Mouse (Mus musculus) stomach, embryonic 15.5 days (tissue): ENCODE data around the gene Tmem220. TPM values are rescaled to one million over a fixed set of nuclear protein-coding genes. Genes with fewer than 3 reads are reported as not detected.

ENCODE experiments used
- ATAC-seq: fragments of 200-750 bp; cut with Nextera tagmentation; 2 replicates; pipeline ENCODE4 v1.8.0; 2017; ENCODE audit warnings: low read depth, moderate number of reproducible peaks, moderate TSS enrichment; ENCODE audit not compliant: insufficient read depth, low FRiP score
- H3K27ac ChIP-seq: fragments of 300-500 bp; sonication (generic); 2 replicates; pipeline ENCODE4 v1.5.1; 2015; ENCODE audit warnings: mild to moderate bottlenecking, inconsistent platforms
- H3K27me3 ChIP-seq: fragments of 300-500 bp; sonication (generic); replicated peaks from 2 replicates; pipeline ENCODE4 v1.6.1; 2015; ENCODE audit warnings: inconsistent platforms
- H3K36me3 ChIP-seq: fragments of 300-500 bp; sonication (generic); 2 replicates; pipeline ENCODE4 v1.6.1; 2015; ENCODE audit warnings: inconsistent platforms
- H3K4me1 ChIP-seq: fragments of 300-500 bp; sonication (generic); 2 replicates; pipeline ENCODE4 v1.6.1; 2015; ENCODE audit warnings: inconsistent platforms
- H3K4me2 ChIP-seq: fragments of 300-500 bp; sonication (generic); 2 replicates; pipeline ENCODE4 v1.6.1; 2015; ENCODE audit warnings: mild to moderate bottlenecking, inconsistent platforms
- H3K4me3 ChIP-seq: fragments of 300-500 bp; sonication (generic); replicated peaks from 2 replicates; pipeline ENCODE4 v1.5.1; 2015; ENCODE audit warnings: inconsistent platforms
- H3K9ac ChIP-seq: fragments of 300-500 bp; sonication (generic); 2 replicates; pipeline ENCODE4 v1.6.1; 2015; ENCODE audit warnings: inconsistent platforms
- H3K9me3 ChIP-seq: fragments of 300-500 bp; sonication (generic); 2 replicates; pipeline ENCODE4 v1.6.1; 2016; ENCODE audit warnings: inconsistent platforms
- WGBS: fragments of 180-500 bp; shearing (Covaris S2); methylation state at CpG from one replicate; pipeline ENCODE4 v1.1.7; 2015; 5-methylcytosine and 5-hydroxymethylcytosine counted together
- polyA plus RNA-seq: library from polyadenylated mRNA; unstranded; fragments of >200 nt; fragmentation: Nextera tagmentation; extraction: Ambion mirVana; gene quantifications from 2 replicates; pipeline ENCODE4 v1.2.1, GENCODE M21; 2015

Gene Tmem220
- polyA plus RNA-seq, 1 experiment from 2014 or later = 2.5 TPM

DNA sequence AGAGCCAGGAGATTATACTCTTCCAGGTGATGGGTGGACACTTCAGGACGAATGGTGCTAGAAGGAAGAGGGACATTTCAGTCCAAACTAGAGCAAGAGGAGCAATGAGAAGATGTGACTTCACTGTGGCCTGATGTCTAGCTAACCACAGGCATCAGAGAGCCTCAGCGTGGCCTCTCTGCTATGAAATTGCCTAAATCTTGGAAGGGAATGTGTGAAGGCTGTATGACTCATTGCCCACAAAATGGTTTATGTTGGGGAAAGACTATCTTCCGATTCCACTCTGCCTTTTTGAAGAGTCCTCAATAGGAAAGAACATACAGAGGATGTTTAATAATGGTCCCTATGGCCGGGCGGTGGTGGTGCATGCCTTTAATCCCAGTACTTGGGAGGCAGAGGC is 51.8 kb downstream of the Tmem220 start:
- WGBS = 83% methylated on average over 5 of the region's 5 CpGs
- Histone ChIP-seq H3K27ac (no peak overlapping the region), H3K9me3 (no peaks in the 10 kb centered on the region), H3K27me3 (no peaks in the 10 kb centered on the region), H3K4me1 (no peaks in the 10 kb centered on the region), H3K4me3 (no peak overlapping the region), H3K9ac (no peak overlapping the region), H3K4me2 (no peak overlapping the region), H3K36me3 (no peaks in the 10 kb centered on the region)
- ATAC-seq = no peak

DNA sequence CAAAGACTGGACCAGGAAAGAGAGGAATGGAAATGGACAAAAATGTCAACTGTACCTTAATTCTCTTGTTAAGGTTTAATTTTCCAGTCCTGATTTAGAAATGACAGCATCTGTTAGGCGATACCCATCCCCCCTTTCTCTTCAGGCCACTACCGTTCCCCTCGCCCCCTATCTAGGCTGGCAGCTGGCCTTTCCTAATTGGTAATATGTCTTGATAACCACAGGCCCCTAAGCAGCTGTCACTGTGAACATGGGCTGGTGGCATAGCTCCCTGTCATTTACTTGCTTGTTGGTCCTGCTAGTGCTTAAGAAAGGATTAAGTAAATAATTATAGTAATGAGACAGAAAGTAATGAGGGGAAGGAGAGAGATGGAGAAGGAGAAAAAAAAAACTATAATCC is 52.5 kb downstream of the Tmem220 start:
- Histone ChIP-seq H3K9ac (no peak overlapping the region), H3K4me1 (no peaks in the 10 kb centered on the region), H3K4me2 (no peak overlapping the region), H3K9me3 (no peaks in the 10 kb centered on the region), H3K27me3 (no peaks in the 10 kb centered on the region), H3K36me3 (no peaks in the 10 kb centered on the region), H3K27ac (no peak overlapping the region), H3K4me3 (no peak overlapping the region)
- no peak for ATAC-seq
- WGBS = 48% methylated on average over 3 of the region's 3 CpGs

DNA sequence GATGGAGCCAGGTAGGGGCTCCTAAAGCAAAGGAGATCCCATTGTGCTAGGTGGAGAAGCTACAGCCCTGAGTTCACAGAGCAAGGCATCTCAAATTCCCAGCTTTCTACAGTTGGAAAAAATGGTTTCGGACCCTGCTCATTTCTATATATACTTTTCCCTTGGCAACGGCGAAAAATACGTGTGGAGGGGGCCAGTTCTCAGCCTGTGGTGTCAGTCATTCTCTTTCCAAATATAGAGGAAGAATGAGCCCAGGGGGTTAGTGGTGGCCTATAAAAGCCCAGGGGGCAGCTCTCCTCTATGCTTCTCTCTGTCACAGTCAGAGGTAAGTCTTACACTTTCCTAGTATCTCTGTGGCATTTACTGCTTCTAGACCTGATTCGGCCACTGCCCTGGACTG is 53.0 kb downstream of the Tmem220 start, which contains the start of gene Myh3:
Gene Myh3 (plus strand): TSS at position 301 of the 400 bp plus-strand sequence.
- ATAC-seq = no peak
- Histone ChIP-seq H3K36me3 (no peaks in the 10 kb centered on the region), H3K9ac (no peak within 1 kb of the TSS), H3K27me3 (peaks cover 3% of the 10 kb centered on the region; the same call in 1 of the 2 replicates), H3K4me1 (no peaks in the 10 kb centered on the region), H3K9me3 (no peaks in the 10 kb centered on the region), H3K4me3 (no peak within 1 kb of the TSS), H3K27ac (no peak within 1 kb of the TSS), H3K4me2 (no peak within 1 kb of the TSS)
- 85% methylated on average over 5 of the region's 5 CpGs for WGBS

DNA sequence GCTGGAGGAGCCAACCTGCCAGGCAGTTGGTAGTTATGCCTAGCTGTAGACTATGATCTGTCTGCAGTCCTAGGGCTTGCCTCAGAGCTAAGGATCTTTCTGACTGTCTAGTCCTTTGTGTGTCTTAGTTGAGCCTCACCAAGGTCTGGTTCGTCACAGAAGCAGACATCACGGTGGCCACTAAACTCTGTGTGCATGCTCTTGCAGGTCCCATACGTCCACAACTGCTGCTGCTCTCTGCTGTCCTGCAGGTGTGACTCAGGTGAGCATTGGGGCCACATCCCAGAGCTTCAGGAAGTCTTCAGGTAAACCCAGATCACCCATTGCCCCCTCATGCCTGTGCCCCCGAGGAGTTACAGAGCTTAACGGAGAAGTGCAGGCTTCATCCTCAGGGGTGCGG is 53.9 kb downstream of the Tmem220 start:
- Histone ChIP-seq H3K4me1 (no peaks in the 10 kb centered on the region), H3K27me3 (peaks cover 9% of the 10 kb centered on the region), H3K9me3 (no peaks in the 10 kb centered on the region), H3K27ac (no peak overlapping the region), H3K4me2 (no peak overlapping the region), H3K9ac (no peak overlapping the region), H3K36me3 (no peaks in the 10 kb centered on the region), H3K4me3 (no peak overlapping the region)
- ATAC-seq = no peak
- 87% methylated on average over 6 of the region's 6 CpGs for WGBS

DNA sequence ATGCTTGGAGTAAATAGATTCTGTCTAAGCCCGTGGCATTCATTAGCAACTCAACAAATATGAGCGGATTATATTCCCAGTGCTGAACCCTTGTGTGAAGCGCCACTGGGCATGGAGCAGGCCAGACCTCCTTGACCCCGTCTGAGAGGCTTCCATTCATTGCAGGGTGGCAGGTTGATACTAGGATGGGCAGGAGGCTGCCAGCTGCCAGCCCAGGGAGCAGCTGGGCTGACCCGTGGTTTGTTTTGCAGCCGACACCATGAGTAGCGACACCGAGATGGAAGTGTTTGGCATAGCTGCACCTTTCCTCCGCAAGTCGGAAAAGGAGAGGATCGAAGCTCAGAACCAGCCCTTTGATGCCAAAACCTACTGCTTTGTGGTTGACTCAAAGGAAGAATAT is 54.8 kb downstream of the Tmem220 start:
- H3K27ac ChIP-seq = no peak overlapping the region
- H3K4me3 ChIP-seq = no peak overlapping the region
- no peak overlapping the region for H3K9ac ChIP-seq
- no peak overlapping the region for H3K4me2 ChIP-seq
- H3K4me1 ChIP-seq = no peaks in the 10 kb centered on the region
- H3K9me3 ChIP-seq = no peaks in the 10 kb centered on the region
- 66% methylated on average over 11 of the region's 11 CpGs for WGBS
- H3K27me3 ChIP-seq = peaks cover 17% of the 10 kb centered on the region
- ATAC-seq = no peak
- no peaks in the 10 kb centered on the region for H3K36me3 ChIP-seq

DNA sequence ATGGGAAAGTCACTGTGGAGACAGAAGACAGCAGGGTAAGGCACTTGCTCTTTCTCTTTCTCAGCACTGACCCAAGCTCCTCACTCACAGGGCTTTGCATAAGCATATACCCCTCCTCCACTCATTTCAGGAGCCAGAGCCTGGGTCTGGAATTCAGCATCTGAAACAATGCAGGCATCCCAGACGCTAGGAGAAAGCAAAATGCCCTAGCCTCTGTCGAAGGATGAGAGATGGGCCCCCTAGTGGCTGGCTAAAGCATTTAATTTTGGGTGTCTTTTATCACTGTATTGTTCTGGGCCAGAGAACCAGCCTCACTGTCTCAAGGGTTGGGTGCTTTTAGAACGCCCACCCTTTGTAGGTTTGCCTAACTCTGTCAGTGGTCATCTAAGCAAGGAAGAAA is 55.2 kb downstream of the Tmem220 start:
- no peak overlapping the region for H3K9ac ChIP-seq
- ATAC-seq = no peak
- H3K27ac ChIP-seq = no peak overlapping the region
- H3K4me2 ChIP-seq = no peak overlapping the region
- WGBS = 7% methylated on average over 3 of the region's 3 CpGs
- H3K4me1 ChIP-seq = no peaks in the 10 kb centered on the region
- H3K9me3 ChIP-seq = no peaks in the 10 kb centered on the region
- H3K27me3 ChIP-seq = peaks cover 22% of the 10 kb centered on the region
- no peak overlapping the region for H3K4me3 ChIP-seq
- no peaks in the 10 kb centered on the region for H3K36me3 ChIP-seq

DNA sequence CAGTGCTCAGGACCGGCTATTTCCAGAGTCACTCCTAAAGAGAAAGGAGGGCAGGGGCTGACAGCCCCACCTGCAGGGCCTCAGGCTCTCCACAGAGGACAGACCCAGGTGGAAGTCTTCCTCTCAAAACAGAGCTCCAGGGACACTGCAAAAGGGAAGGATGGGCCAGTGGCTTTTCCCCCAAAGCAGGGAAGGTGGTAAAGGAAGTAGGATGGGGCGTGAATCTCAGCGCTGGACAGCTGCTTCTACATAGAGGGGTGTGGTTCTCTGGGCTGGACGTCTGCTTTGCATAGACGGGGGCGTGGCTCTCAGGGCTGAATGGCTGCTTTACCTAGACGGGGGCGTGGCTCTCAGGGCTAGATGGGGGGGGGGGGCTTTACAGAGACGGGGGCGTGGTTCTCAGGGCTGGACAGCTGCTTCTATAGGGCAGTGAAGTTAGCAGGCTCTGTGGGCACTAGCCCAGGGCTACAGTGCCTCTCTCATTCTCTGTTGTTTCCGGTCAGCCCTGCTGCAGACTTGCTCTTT is 56.2 kb downstream of the Tmem220 start:
- Histone ChIP-seq H3K9me3 (no peaks in the 10 kb centered on the region), H3K27ac (no peak overlapping the region), H3K4me3 (no peak overlapping the region), H3K9ac (no peak overlapping the region), H3K27me3 (peaks cover 24% of the 10 kb centered on the region), H3K4me1 (no peaks in the 10 kb centered on the region), H3K36me3 (no peaks in the 10 kb centered on the region), H3K4me2 (no peak overlapping the region)
- peak; percentile 83 for ATAC-seq
- 2% methylated on average over 11 of the region's 11 CpGs for WGBS

DNA sequence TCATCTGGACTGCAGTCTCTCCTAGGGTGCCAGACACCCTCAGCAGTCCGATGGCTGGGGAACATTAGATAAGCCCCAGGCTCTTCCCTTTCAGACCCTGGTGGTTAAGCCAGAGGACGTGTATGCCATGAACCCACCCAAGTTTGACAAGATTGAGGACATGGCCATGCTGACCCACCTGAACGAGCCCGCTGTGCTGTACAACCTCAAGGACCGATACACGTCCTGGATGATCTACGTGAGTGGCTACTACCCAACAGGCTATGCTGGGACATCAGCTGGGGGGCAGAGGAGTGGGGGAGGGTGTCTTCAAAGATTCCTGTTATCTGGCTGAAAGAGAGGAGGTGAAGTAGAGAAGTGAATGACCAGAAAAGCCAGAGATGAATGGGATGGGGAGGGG is 57.2 kb downstream of the Tmem220 start:
- Histone ChIP-seq H3K27me3 (peaks cover 24% of the 10 kb centered on the region), H3K9me3 (no peaks in the 10 kb centered on the region), H3K4me1 (no peaks in the 10 kb centered on the region), H3K9ac (no peak overlapping the region), H3K4me2 (no peak overlapping the region), H3K27ac (no peak overlapping the region), H3K36me3 (no peaks in the 10 kb centered on the region), H3K4me3 (no peak overlapping the region)
- ATAC-seq = no peak
- WGBS = 85% methylated on average over 7 of the region's 7 CpGs

DNA sequence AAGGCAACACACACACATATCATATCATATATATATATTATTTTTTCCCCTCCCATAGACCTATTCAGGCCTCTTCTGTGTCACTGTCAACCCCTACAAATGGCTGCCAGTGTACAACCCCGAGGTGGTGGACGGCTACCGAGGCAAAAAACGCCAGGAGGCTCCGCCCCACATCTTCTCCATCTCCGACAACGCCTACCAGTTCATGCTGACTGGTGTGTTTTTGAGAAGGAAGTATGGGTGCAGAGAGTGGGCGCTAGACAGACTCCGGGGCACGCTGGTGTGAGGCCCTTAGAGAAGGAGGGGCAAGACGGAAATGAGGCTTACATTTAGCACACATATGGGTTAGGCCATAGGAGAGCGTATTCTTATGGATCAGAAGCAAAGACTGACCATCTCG is 57.8 kb downstream of the Tmem220 start:
- ATAC-seq = no peak
- H3K9ac ChIP-seq = no peak overlapping the region

DNA sequence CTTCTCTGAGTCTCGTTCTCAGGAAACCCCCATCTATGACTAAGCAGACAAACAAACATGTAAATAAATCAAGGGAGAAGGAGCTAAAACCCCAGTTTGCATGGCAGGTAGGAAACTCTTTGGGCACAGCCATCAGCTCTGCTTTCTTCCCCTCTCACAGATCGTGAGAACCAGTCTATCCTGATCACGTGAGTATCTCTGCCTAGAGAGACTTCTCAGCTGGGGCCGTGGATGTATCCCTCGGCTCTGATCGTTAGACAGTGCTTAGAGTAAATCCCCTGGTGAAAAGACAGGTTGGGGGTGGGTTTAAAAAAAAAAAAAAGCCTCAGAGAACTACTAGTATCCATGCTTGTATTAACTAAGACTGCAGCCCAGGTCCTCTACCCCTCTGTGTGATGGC is 58.3 kb downstream of the Tmem220 start:
- Histone ChIP-seq H3K9me3 (no peaks in the 10 kb centered on the region), H3K4me3 (no peak overlapping the region), H3K4me2 (no peak overlapping the region), H3K4me1 (no peaks in the 10 kb centered on the region), H3K9ac (no peak overlapping the region), H3K27ac (no peak overlapping the region), H3K36me3 (no peaks in the 10 kb centered on the region), H3K27me3 (peaks cover 24% of the 10 kb centered on the region)
- WGBS = 69% methylated on average over 6 of the region's 6 CpGs
- no peak for ATAC-seq

More for the DNA sequence above, 57.8 kb downstream of the Tmem220 start:
- Histone ChIP-seq H3K4me1 (no peaks in the 10 kb centered on the region), H3K36me3 (no peaks in the 10 kb centered on the region), H3K4me3 (no peak overlapping the region), H3K27ac (no peak overlapping the region), H3K4me2 (no peak overlapping the region), H3K9me3 (no peaks in the 10 kb centered on the region), H3K27me3 (peaks cover 24% of the 10 kb centered on the region)
- 77% methylated on average over 13 of the region's 13 CpGs for WGBS

DNA sequence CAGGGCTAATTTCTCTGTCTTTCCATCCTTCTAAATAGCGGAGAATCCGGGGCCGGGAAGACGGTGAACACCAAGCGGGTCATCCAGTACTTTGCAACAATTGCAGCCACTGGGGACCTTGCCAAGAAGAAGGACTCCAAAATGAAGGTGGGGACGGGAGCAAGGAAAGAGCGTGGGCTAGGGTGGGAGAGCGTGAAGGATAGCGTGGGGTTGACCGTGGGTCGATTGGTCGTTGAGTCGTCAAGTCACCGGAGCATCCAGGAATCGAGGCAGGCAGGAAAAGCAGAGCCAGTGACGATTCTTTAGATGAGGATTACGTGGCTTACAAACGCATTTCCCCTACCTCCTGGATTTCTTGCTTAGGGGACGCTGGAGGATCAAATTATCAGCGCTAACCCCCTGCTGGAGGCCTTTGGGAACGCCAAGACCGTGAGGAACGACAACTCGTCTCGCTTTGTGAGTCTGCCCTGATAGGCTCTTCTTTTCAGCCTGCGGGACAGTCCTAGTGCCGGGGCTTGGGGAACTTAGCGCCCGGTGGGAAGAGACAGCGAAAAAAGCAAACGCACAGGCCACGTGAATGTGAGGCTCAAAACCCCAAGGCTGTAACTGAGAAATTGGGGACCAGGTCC is 58.9 kb downstream of the Tmem220 start:
- no peak overlapping the region for H3K9ac ChIP-seq
- no peak overlapping the region for H3K27ac ChIP-seq
- no peaks in the 10 kb centered on the region for H3K9me3 ChIP-seq
- peaks cover 24% of the 10 kb centered on the region for H3K27me3 ChIP-seq
- H3K4me1 ChIP-seq = no peaks in the 10 kb centered on the region
- no peak overlapping the region for H3K4me3 ChIP-seq
- ATAC-seq = no peak
- WGBS = 40% methylated on average over 32 of the region's 32 CpGs
- no peaks in the 10 kb centered on the region for H3K36me3 ChIP-seq
- no peak overlapping the region for H3K4me2 ChIP-seq
